Mouse (Mus musculus) brain, adult 10 weeks (tissue): ENCODE measurements around the gene Aox4. TPM values are rescaled to one million over a fixed set of nuclear protein-coding genes. Genes with fewer than 3 reads are reported as not detected.

Experiments
- polyA plus RNA-seq: library from polyadenylated mRNA; stranded (reverse); fragments of 350-450 nt; fragmentation: Illumina TruSeq; extraction: RNeasy Lipid Tissue Mini Kit (QIAGEN cat#74804); gene quantifications from one replicate; pipeline ENCODE4 v1.2.3, GENCODE M21; 2015; ENCODE audit warnings: low read depth, low replicate concordance

The Aox4 gene
- polyA plus RNA-seq, result 0.58 TPM

DNA sequence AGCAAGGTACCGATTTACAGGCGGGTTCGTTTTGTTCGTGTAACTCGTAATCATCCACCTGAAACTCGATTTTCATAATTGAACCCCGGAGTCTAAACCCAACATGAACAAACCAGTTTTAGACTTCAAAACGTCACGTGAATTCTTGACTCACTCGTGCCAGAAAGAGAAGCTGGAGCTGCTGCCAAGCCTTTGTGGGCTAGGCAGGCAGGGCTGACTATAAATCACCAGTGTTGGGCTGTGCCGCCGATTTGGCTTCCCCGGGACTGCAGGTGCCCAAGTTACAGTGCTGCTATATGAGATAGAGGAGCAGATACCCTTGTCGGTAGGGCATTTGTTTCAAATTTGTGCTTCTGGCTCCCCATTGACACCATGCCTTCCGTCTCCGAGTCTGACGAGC lies at the start of gene Aox4:
Gene Aox4, plus strand, starts transcription at position 195 of the 400 bp plus-strand sequence.

DNA sequence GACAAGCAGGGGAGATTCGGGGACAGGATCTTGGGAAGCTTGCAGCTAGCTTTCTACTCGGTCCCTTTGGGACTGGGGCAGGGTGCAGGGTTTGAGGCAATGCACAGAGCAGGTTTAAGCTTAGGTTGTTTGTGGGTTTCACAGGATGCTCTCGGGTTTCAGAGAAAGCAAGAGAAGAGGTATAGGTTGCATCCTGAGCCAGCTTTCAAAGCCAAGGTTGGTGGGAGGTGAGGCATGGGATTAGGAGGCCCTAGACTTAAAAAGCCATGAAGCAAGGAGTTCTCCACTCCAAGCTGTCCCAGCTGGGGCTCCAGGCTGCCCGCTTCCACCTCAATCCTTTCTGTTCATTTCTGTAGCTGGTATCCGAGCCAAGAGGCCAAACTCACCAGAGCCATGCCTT lies 67.8 kb downstream of the Aox4 start, which contains the start of gene Aox2:
Gene Aox2, plus strand, starts transcription at position 301 of the 400 bp plus-strand sequence.

Other genes starting within 250 kb of the Aox4 start
- gene Sgo2a, start 214.4 kb upstream of the Aox4 start, polyA plus RNA-seq, result 0.54 TPM
- 14.9 TPM for gene Kctd18, start 191.4 kb upstream of the Aox4 start, polyA plus RNA-seq
- 3.7 TPM for gene Aox1, start 180.5 kb upstream of the Aox4 start, polyA plus RNA-seq
- 0.97 TPM for gene Aox3, start 97.3 kb upstream of the Aox4 start, polyA plus RNA-seq
- not detected for gene Aox2, start 67.9 kb downstream of the Aox4 start, polyA plus RNA-seq
- gene Bzw1, start 182.5 kb downstream of the Aox4 start, polyA plus RNA-seq, result 183 TPM
- 174 TPM for gene Clk1, start 213.7 kb downstream of the Aox4 start, polyA plus RNA-seq
- 34.7 TPM for gene Nif3l1, start 234.8 kb downstream of the Aox4 start, polyA plus RNA-seq
- gene Ppil3, start 235.1 kb downstream of the Aox4 start, polyA plus RNA-seq, result 52.0 TPM